Mouse (Mus musculus) kidney, embryonic 16.5 days (tissue): Measurements from ENCODE around the gene Lair1. TPM values are rescaled to one million over a fixed set of nuclear protein-coding genes. Genes with fewer than 3 reads are reported as not detected.
"Not testable (repeated sequence)": the region's sequence is repeated elsewhere in the genome, so short reads cannot be mapped to it uniquely, and the experiment has no call there.

ENCODE experiments used
- ATAC-seq: fragments of 200-750 bp; cut with Nextera tagmentation; 2 replicates; pipeline ENCODE4 v1.8.0; 2017; ENCODE audit warnings: moderate TSS enrichment; ENCODE audit not compliant: low FRiP score, low TSS enrichment
- H3K27ac ChIP-seq: fragments of 300-500 bp; sonication (generic); 2 replicates; pipeline ENCODE4 v1.5.1; 2014; ENCODE audit warnings: low read length
- H3K27me3 ChIP-seq: fragments of 300-500 bp; sonication (generic); 2 replicates; pipeline ENCODE4 v1.6.1; 2014; ENCODE audit warnings: low read length, control low read depth, mixed read lengths; ENCODE audit not compliant: insufficient read depth
- H3K36me3 ChIP-seq: fragments of 300-500 bp; sonication (generic); 2 replicates; pipeline ENCODE4 v1.6.1; 2014; ENCODE audit warnings: low read length, control low read depth, mixed read lengths; ENCODE audit not compliant: insufficient read depth
- H3K4me1 ChIP-seq: fragments of 300-500 bp; sonication (generic); 2 replicates; pipeline ENCODE4 v1.6.1; 2014; ENCODE audit warnings: low read length, control low read depth, mixed read lengths; ENCODE audit not compliant: insufficient read depth
- H3K4me2 ChIP-seq: fragments of 300-500 bp; sonication (generic); replicated peaks from 2 replicates; pipeline ENCODE4 v1.6.1; 2014; ENCODE audit warnings: low read depth, low read length
- H3K4me3 ChIP-seq: fragments of 300-500 bp; sonication (generic); 2 replicates; pipeline ENCODE4 v1.5.1; 2014; ENCODE audit warnings: mild to moderate bottlenecking, low read length
- H3K9ac ChIP-seq: fragments of 300-500 bp; sonication (generic); replicated peaks from 2 replicates; pipeline ENCODE4 v1.6.1; 2014; ENCODE audit warnings: low read length
- H3K9me3 ChIP-seq: fragments of 300-500 bp; sonication (generic); 2 replicates; pipeline ENCODE4 v1.6.1; 2016; ENCODE audit warnings: low read length, control low read depth
- WGBS: fragments of 180-500 bp; shearing (Covaris S2); extraction: QIAGEN DNeasy Blood & Tissue Kit; methylation state at CpG from one replicate; pipeline ENCODE4 v1.1.7; 2014; 5-methylcytosine and 5-hydroxymethylcytosine counted together
- polyA plus RNA-seq: library from polyadenylated mRNA; unstranded; fragments of >200 nt; fragmentation: Nextera tagmentation; extraction: Ambion mirVana; gene quantifications from 2 replicates; pipeline ENCODE4 v1.2.1, GENCODE M21; 2015

Gene Lair1
- polyA plus RNA-seq, 1 experiment from 2014 or later, result 1.4 TPM

- ATAC-seq, result no peak
- no peaks in the 10 kb centered on the region for H3K4me1 ChIP-seq
- no peak overlapping the region for H3K9ac ChIP-seq
- no peaks in the 10 kb centered on the region for H3K27me3 ChIP-seq
- no peak overlapping the region for H3K4me3 ChIP-seq
- H3K9me3 ChIP-seq, result no peaks in the 10 kb centered on the region
- no peak overlapping the region for H3K27ac ChIP-seq
- H3K4me2 ChIP-seq, result no peak overlapping the region
- H3K36me3 ChIP-seq, result no peaks in the 10 kb centered on the region
Measured at GRCm38 (mm10) chr7:4085562-4085961, 22.6 kb upstream of the Lair1 start.

GRCm38 (mm10) chr7:4084161-4084560 is 21.2 kb upstream of the Lair1 start:
- H3K4me3 ChIP-seq, result no peak overlapping the region
- no peak for ATAC-seq
- no peak overlapping the region for H3K9ac ChIP-seq
- H3K36me3 ChIP-seq, result no peaks in the 10 kb centered on the region
- no peaks in the 10 kb centered on the region for H3K27me3 ChIP-seq
- WGBS, result 77% methylated on average over 6 of the region's 6 CpGs
- no peak overlapping the region for H3K27ac ChIP-seq
- H3K4me2 ChIP-seq, result no peak overlapping the region
- H3K9me3 ChIP-seq, result no peaks in the 10 kb centered on the region
- H3K4me1 ChIP-seq, result no peaks in the 10 kb centered on the region

- no peaks in the 10 kb centered on the region for H3K9me3 ChIP-seq
- H3K27ac ChIP-seq, result no peak overlapping the region
- H3K9ac ChIP-seq, result no peak overlapping the region
- H3K4me1 ChIP-seq, result no peaks in the 10 kb centered on the region
- H3K36me3 ChIP-seq, result no peaks in the 10 kb centered on the region
- H3K4me2 ChIP-seq, result no peak overlapping the region
- no peak overlapping the region for H3K4me3 ChIP-seq
- 43% methylated on average over 2 of the region's 2 CpGs for WGBS
- no peaks in the 10 kb centered on the region for H3K27me3 ChIP-seq
- no peak for ATAC-seq
Measured at GRCm38 (mm10) chr7:4082804-4083203, 19.8 kb upstream of the Lair1 start.

- H3K4me1 ChIP-seq, result no peaks in the 10 kb centered on the region
- no peaks in the 10 kb centered on the region for H3K36me3 ChIP-seq
- no peak for ATAC-seq
- H3K27me3 ChIP-seq, result no peaks in the 10 kb centered on the region
- no peak overlapping the region for H3K9ac ChIP-seq
- H3K9me3 ChIP-seq, result no peaks in the 10 kb centered on the region
- H3K4me3 ChIP-seq, result no peak overlapping the region
- H3K4me2 ChIP-seq, result no peak overlapping the region
- no peak overlapping the region for H3K27ac ChIP-seq
Measured at GRCm38 (mm10) chr7:4081706-4082105, 18.7 kb upstream of the Lair1 start.

GRCm38 (mm10) chr7:4080552-4080951 is 17.5 kb upstream of the Lair1 start:
- no peaks in the 10 kb centered on the region for H3K4me1 ChIP-seq
- 86% methylated on average over 4 of the region's 4 CpGs for WGBS
- H3K27me3 ChIP-seq, result no peaks in the 10 kb centered on the region
- H3K4me3 ChIP-seq, result no peak overlapping the region
- H3K9ac ChIP-seq, result no peak overlapping the region
- H3K4me2 ChIP-seq, result no peak overlapping the region
- no peak for ATAC-seq
- no peak overlapping the region for H3K27ac ChIP-seq
- no peaks in the 10 kb centered on the region for H3K36me3 ChIP-seq
- H3K9me3 ChIP-seq, result no peaks in the 10 kb centered on the region

- no peaks in the 10 kb centered on the region for H3K27me3 ChIP-seq
- no peak overlapping the region for H3K9ac ChIP-seq
- H3K36me3 ChIP-seq, result no peaks in the 10 kb centered on the region
- WGBS, result 87% methylated on average over 7 of the region's 7 CpGs
- no peaks in the 10 kb centered on the region for H3K4me1 ChIP-seq
- ATAC-seq, result no peak
- H3K27ac ChIP-seq, result no peak overlapping the region
- H3K4me2 ChIP-seq, result no peak overlapping the region
- H3K4me3 ChIP-seq, result no peak overlapping the region
- no peaks in the 10 kb centered on the region for H3K9me3 ChIP-seq
Measured at GRCm38 (mm10) chr7:4079511-4079910, 16.5 kb upstream of the Lair1 start.

- no peaks in the 10 kb centered on the region for H3K4me1 ChIP-seq
- no peaks in the 10 kb centered on the region for H3K9me3 ChIP-seq
- H3K9ac ChIP-seq, result no peak overlapping the region
- ATAC-seq, result no peak
- H3K27me3 ChIP-seq, result no peaks in the 10 kb centered on the region
- 77% methylated on average over 3 of the region's 3 CpGs for WGBS
- no peak overlapping the region for H3K27ac ChIP-seq
- H3K4me3 ChIP-seq, result no peak overlapping the region
- no peaks in the 10 kb centered on the region for H3K36me3 ChIP-seq
- no peak overlapping the region for H3K4me2 ChIP-seq
Measured at GRCm38 (mm10) chr7:4073144-4073543, 10.1 kb upstream of the Lair1 start.

GRCm38 (mm10) chr7:4071066-4071465 is 8.1 kb upstream of the Lair1 start:
- Histone ChIP-seq H3K27ac (no peak overlapping the region), H3K4me1 (no peaks in the 10 kb centered on the region), H3K9me3 (no peaks in the 10 kb centered on the region), H3K4me2 (no peak overlapping the region), H3K36me3 (no peaks in the 10 kb centered on the region), H3K4me3 (no peak overlapping the region), H3K27me3 (no peaks in the 10 kb centered on the region), H3K9ac (no peak overlapping the region)
- 82% methylated on average over 6 of the region's 6 CpGs for WGBS
- ATAC-seq, result no peak

- ATAC-seq, result no peak
- Histone ChIP-seq H3K4me3 (no peak overlapping the region), H3K4me2 (no peak overlapping the region), H3K4me1 (no peaks in the 10 kb centered on the region), H3K9me3 (no peaks in the 10 kb centered on the region), H3K9ac (no peak overlapping the region), H3K27me3 (no peaks in the 10 kb centered on the region), H3K36me3 (no peaks in the 10 kb centered on the region), H3K27ac (no peak overlapping the region)
- 93% methylated on average over 1 of the region's 1 CpGs for WGBS
Measured at GRCm38 (mm10) chr7:4063714-4064425, 866 bp upstream of the Lair1 start.

- WGBS, result 57% methylated on average over 9 of the region's 9 CpGs
- not testable (repeated sequence) for H3K4me2 ChIP-seq, H3K27me3 ChIP-seq, H3K9ac ChIP-seq, H3K27ac ChIP-seq, H3K9me3 ChIP-seq, H3K36me3 ChIP-seq, H3K4me3 ChIP-seq, H3K4me1 ChIP-seq, ATAC-seq
Measured at GRCm38 (mm10) chr7:4060602-4061188, 2.3 kb downstream of the Lair1 start.
